Mouse (Mus musculus): Measurements from ENCODE around the gene Gm33815. TPM values are rescaled to one million over a fixed set of nuclear protein-coding genes. Genes with fewer than 3 reads are reported as not detected.
"Not testable (repeated sequence)": the region's sequence is repeated elsewhere in the genome, so short reads cannot be mapped to it uniquely, and the experiment has no call there.

The Gm33815 gene
- not detected in 2 replicates for polyA plus RNA-seq (2014; fragmentation: Nextera tagmentation; extraction: Ambion mirVana)

GRCm38 (mm10) chrY:69320832-69321231 lies at the start of gene Gm33815:
Gene Gm33815, plus strand, starts transcription at chrY:69321132.
- not testable (repeated sequence) for H3K4me3 ChIP-seq (ENCODE audit: control insufficient read depth in 1 of 2, insufficient read depth in 1 of 2, low read depth in 1 of 2, low read length in 2 of 2); H3K36me3 ChIP-seq (ENCODE audit: control insufficient read depth, insufficient read depth, low read length); H3K4me2 ChIP-seq (ENCODE audit: low read length); H3K27ac ChIP-seq (replicated peaks in 1 of 2; ENCODE audit: control insufficient read depth in 1 of 2, insufficient read depth in 1 of 2, low read depth in 2 of 2, low read length in 2 of 2); H3K9ac ChIP-seq (ENCODE audit: low read length); ATAC-seq (ENCODE audit: insufficient number of reproducible peaks, insufficient read depth, low FRiP score, low read depth); H3K27me3 ChIP-seq (ENCODE audit: control insufficient read depth, insufficient read depth, low read length); H3K4me1 ChIP-seq (ENCODE audit: control insufficient read depth in 2 of 2, insufficient read depth in 2 of 2, low read length in 2 of 2); H3K9me3 ChIP-seq (ENCODE audit: control insufficient read depth, low read length)
- no CpG with 5 or more reads among the region's 1 CpGs for WGBS

All from heart, embryonic 14.5 days (tissue).